Mouse (Mus musculus) ES-E14 (cell line): ENCODE data around the gene Mdp1. TPM values are rescaled to one million over a fixed set of nuclear protein-coding genes. Genes with fewer than 3 reads are reported as not detected.

Experiments used
- DNase-seq: peaks from one replicate; pipeline ENCODE4 v3.0.0-alpha.2; 2013; ENCODE audit warnings: low read depth, low spot score
- H3K27ac ChIP-seq: 2 replicates; pipeline ENCODE4 v1.5.1; 2012; ENCODE audit warnings: low read depth, mild to moderate bottlenecking, low read length, moderate library complexity, mixed read lengths; ENCODE audit not compliant: poor library complexity, insufficient read depth, severe bottlenecking
- H3K36me3 ChIP-seq: 2 replicates; pipeline ENCODE4 v1.6.1; 2012; ENCODE audit warnings: mild to moderate bottlenecking, low read length, moderate library complexity, mixed read lengths; ENCODE audit not compliant: control insufficient read depth, poor library complexity, insufficient read depth, severe bottlenecking
- H3K4me1 ChIP-seq, 2 experiments: fragments of 150-350 bp in 1 of 2; sonication (generic) in 1 of 2; 2 replicates each; pipeline ENCODE4 v1.6.1; 2012; ENCODE audit warnings: low read length in 2 of 2, mild to moderate bottlenecking in 1 of 2, mixed read lengths in 1 of 2; ENCODE audit not compliant: control insufficient read depth in 2 of 2, insufficient read depth in 2 of 2, poor library complexity in 1 of 2
- H3K4me3 ChIP-seq, 2 experiments: fragments of 150-350 bp in 1 of 2; sonication (generic) in 1 of 2; 2 replicates each; pipeline ENCODE4 v1.5.1; 2012; ENCODE audit warnings: low read length in 2 of 2, low read depth in 1 of 2, mild to moderate bottlenecking in 1 of 2, mixed read lengths in 1 of 2; ENCODE audit not compliant: insufficient read depth in 1 of 2, poor library complexity in 1 of 2, severe bottlenecking in 1 of 2
- H3K9ac ChIP-seq: 2 replicates; pipeline ENCODE4 v1.6.1; 2012; ENCODE audit warnings: low read depth, mild to moderate bottlenecking, low read length, mixed read lengths; ENCODE audit not compliant: poor library complexity, insufficient read depth, severe bottlenecking
- H3K9me3 ChIP-seq: fragments of 150-350 bp; sonication (generic); 2 replicates; pipeline ENCODE4 v1.6.1; 2012; ENCODE audit warnings: low read depth, mild to moderate bottlenecking, low read length; ENCODE audit not compliant: control insufficient read depth, insufficient read depth
- CHD2 ChIP-seq: IDR thresholded peaks from 2 replicates; pipeline ENCODE4 v1.6.1; 2014; ENCODE audit warnings: mild to moderate bottlenecking, low read depth, low read length, inconsistent platforms
- HCFC1 ChIP-seq: IDR thresholded peaks from 2 replicates; pipeline ENCODE4 v1.6.1; 2012; ENCODE audit warnings: low read length, inconsistent platforms, borderline replicate concordance; ENCODE audit not compliant: insufficient read depth
- MAFK ChIP-seq: IDR thresholded peaks from 2 replicates; pipeline ENCODE4 v1.6.1; 2014; ENCODE audit warnings: mild to moderate bottlenecking, low read depth, low read length, inconsistent platforms; ENCODE audit not compliant: insufficient read depth
- ZC3H11A ChIP-seq: IDR thresholded peaks from 2 replicates; pipeline ENCODE4 v1.6.1; 2012; ENCODE audit warnings: low read depth, mild to moderate bottlenecking, inconsistent platforms, low read length, borderline replicate concordance
- ZNF384 ChIP-seq: IDR thresholded peaks from 2 replicates; pipeline ENCODE4 v1.6.1; 2012; ENCODE audit warnings: low read depth, low read length, inconsistent platforms
- in situ Hi-C, 2 experiments: fragments of 600-800 bp; cut with MboI; formaldehyde crosslinking; loops; one replicate each; pipeline ENCODE4 v1.15.1; 2025; ENCODE audit warnings: low sequenced_read_pairs in 2 of 2, inconsistent platforms in 1 of 2; ENCODE audit not compliant: unreplicated experiment in 2 of 2
- total RNA-seq: library from RNA; depleted of rRNA; stranded (reverse); fragments of 300-350 nt; gene quantifications from 2 replicates; pipeline ENCODE4 v1.2.3, GENCODE M21; 2012; rRNA removed

Mdp1 gene
- 13.0 and 16.5 TPM in 2 replicates for total RNA-seq

DNA sequence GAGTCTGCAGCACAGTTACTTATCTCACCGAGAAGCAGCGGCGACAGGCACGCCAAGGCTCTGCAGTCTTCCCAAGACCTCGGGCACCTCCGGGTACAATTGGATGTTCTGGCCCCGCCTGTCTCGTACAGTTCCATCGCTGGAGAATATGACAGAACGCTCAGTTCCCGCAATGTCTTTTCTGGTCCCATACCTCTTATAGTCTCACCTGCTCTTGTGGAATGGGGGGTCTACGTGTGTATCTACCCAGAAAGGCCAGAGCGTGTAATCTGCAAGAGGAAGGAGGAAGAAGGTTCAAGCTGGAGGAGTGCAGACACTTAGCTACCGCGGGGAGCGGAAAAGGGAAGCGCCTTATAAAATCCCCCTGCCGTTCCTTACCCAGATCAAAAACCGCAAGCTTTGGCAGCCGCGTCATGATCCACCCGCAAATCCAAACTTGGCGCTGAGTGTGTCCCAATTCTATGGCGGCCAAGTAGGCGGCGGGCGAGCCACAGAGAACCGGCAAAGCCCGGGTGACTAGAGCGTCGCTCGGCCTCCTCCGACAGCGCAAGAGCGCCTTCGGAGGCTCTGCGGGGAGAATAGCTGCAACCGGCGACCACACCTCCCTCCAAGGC is at the start of gene Mdp1:
Gene Mdp1, minus strand, starts transcription at position 549 of the 614 bp plus-strand sequence.
- in situ Hi-C loops, result no loop called here
- Histone ChIP-seq H3K4me1 (0 out of 4 replicates have a peak, but pooled peaks cover 0 to 2% of the 10 kb centered on the region in 2 experiments), H3K36me3 (peaks cover 10% of the 10 kb centered on the region), H3K27ac (no peak within 1 kb of the TSS), H3K9me3 (no peaks in the 10 kb centered on the region), H3K9ac (peak within 1 kb of the TSS; percentile 74), H3K4me3 (peak within 1 kb of the TSS; percentile 82 to 91)
- peak; percentile 57 for DNase-seq
- no peak for TF ChIP-seq ZC3H11A
- TF ChIP-seq HCFC1, result peak; percentile 22; the same call in 1 of the 2 replicates

DNA sequence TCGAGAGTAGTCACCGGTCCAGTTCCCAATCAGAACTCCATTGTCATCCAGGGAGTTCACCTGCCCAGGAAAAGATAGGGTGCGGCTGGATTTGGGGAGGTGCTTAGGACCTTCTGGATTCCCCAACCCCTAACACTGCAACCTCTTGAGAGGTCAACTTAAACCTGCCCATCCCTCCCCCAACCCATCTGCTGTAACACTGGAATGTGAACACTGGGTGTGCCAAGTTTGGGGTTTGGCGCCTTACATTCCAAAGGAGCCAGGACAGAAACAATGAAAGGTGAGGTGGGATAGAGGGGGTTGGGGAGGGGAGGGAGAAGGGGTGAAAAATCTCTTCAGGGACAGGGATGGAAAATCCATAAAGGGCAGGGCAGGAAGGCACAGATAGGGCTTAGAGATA is 49.2 kb upstream of the Mdp1 start:
- peaks cover 9 to 47% of the 10 kb centered on the region in 2 experiments for H3K4me1 ChIP-seq
- peak; percentile 58 for DNase-seq
- H3K27ac ChIP-seq, result peak overlapping the region; percentile 14; the same call in 1 of the 2 replicates
- in situ Hi-C loops, result no loop called here
- no peaks in the 10 kb centered on the region for H3K9me3 ChIP-seq
- H3K9ac ChIP-seq, result no peak overlapping the region
- TF ChIP-seq MAFK (no peak), ZC3H11A (no peak), CHD2 (peak; percentile 14; the same call in 1 of the 2 replicates), HCFC1 (0 out of 2 replicates have a peak, but pooled peaks have one; percentile 26)
- H3K4me3 ChIP-seq, result peak overlapping the region in 1 of 2 experiments; percentile 6; a peak in 1 of 4 replicates
- H3K36me3 ChIP-seq, result no peaks in the 10 kb centered on the region

DNA sequence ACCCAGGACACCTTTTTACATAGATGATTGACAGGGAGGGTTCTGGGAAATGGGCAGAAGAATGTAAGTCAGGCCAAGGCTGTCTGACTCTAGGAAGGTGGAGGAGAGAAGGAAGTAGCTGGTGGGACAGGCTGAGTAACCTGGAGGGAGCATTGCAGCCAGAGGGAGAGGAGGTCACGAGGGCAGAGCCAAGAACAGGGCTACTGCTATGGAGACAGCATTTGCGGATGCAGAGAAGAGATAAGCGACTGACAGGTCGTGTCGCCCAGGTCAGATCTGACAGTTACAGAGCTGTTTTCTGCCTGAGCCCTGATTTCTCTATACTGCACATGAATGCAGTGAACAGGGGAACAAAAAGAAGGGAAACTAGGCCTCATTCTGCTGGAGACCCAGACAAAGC is 47.1 kb upstream of the Mdp1 start:
- no peak for DNase-seq

DNA sequence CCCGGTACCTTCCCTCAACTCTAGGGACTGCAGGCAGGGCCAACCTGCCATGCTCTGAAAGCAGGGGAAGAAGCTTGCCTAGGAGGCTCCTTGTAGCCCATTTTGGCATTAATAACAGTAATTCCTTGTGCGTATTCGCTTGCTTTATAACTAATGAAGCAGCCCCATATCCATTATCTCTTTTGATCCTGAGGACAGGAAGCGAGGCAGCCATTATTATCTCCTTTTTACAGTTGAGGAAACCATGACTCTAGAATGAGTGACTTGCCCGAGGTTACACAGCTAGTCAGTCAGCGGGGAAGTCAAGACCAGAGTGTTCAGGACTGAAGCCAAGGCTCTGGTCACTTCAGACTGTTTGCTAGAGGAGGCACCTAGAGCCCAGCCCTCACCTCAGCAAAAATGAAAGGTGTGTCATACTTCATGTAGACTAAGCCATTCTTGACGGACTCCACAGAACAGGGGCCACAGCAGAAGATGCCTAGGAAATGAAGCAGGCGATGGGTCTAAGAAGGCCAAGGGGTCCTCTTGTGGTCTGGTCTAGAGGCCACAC is 45.8 kb upstream of the Mdp1 start:
- no peak for DNase-seq
- Histone ChIP-seq H3K36me3 (0 out of 2 replicates have a peak, but pooled peaks cover 2% of the 10 kb centered on the region), H3K27ac (no peak overlapping the region), H3K9me3 (no peaks in the 10 kb centered on the region), H3K9ac (no peak overlapping the region), H3K4me1 (peaks cover 9 to 37% of the 10 kb centered on the region in 2 experiments), H3K4me3 (no peak overlapping the region)
- TF ChIP-seq ZC3H11A, result no peak
- TF ChIP-seq CHD2, result no peak
- in situ Hi-C loops, result no loop called here

More for the DNA sequence above, 47.1 kb upstream of the Mdp1 start:
- Histone ChIP-seq H3K36me3 (0 out of 2 replicates have a peak, but pooled peaks cover 2% of the 10 kb centered on the region), H3K9me3 (no peaks in the 10 kb centered on the region), H3K9ac (no peak overlapping the region), H3K4me3 (no peak overlapping the region), H3K27ac (no peak overlapping the region), H3K4me1 (peaks cover 9 to 45% of the 10 kb centered on the region in 2 experiments)
- TF ChIP-seq MAFK (no peak), ZC3H11A (no peak), CHD2 (no peak), ZNF384 (no peak), HCFC1 (no peak)
- in situ Hi-C loops, result no loop called here
